Mouse (Mus musculus) liver, adult 2 months (tissue): ENCODE measurements around the gene Gtf2e1.

ENCODE experiments used
- CTCF ChIP-seq: fragments of 200-500 bp; IDR thresholded peaks from 2 replicates; pipeline ENCODE4 v1.5.1; 2011; ENCODE audit warnings: low read depth, low read length, control low read depth
- POLR2A ChIP-seq: fragments of 200-500 bp; IDR thresholded peaks from 2 replicates; pipeline ENCODE4 v1.6.1; 2011; ENCODE audit warnings: low read length, control low read depth; ENCODE audit not compliant: insufficient read depth; ENCODE audit errors: extremely low read depth

DNA sequence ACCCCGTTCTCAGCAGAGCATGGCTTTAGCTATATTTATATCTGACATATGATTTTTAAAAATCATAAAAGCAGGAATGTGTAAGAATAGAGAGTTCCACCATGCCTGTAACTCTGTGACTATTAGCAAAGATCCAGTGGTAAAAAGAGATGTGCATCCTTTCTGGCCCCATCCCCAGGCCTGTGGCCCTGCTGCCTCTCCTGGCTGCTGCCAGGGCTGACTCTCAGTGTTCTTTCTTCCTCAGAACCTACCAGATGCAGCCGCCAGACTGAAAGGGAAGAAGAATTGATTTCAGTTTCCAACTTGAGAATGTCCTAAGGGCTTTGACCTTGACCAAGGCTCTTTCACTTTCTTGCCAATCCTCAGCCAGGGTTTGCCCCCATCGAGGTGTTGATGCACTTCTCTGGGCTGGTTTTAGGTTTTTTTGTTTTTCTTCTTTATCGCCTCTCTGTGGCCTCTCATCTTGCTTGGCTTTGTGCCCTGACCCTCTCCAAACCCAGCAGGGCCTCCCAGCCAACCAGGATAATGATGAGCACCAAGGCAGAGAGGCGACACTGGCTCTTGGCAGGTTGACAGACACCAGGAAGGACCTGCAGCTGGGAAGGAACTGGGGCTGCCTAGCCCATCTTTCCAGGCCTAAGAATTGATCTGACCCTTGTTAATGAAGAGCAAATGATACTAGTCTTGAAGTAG, 66.8 kb downstream of the Gtf2e1 start:
- TF ChIP-seq POLR2A (no peak), CTCF (no peak)
